Mouse (Mus musculus) limb, embryonic 13.5 days (tissue): Measurements from ENCODE around the gene Gm13199. TPM values are rescaled to one million over a fixed set of nuclear protein-coding genes. Genes with fewer than 3 reads are reported as not detected.

Experiments
- polyA plus RNA-seq: library from polyadenylated mRNA; unstranded; fragments of >200 nt; fragmentation: Nextera tagmentation; extraction: Ambion mirVana; gene quantifications from 2 replicates; pipeline ENCODE4 v1.2.1, GENCODE M21; 2015

Gene Gm13199
- polyA plus RNA-seq, 1 experiment from 2014 or later: 2.0 TPM

Other genes starting within 250 kb of the Gm13199 start
- 2.4 and 2.9 TPM in 2 replicates for gene Camk1d, start 148.4 kb downstream of the Gm13199 start, polyA plus RNA-seq
- 79.0 and 80.6 TPM in 2 replicates for gene Nudt5, start 17.9 kb downstream of the Gm13199 start, polyA plus RNA-seq
- 380 and 394 TPM in 2 replicates for gene Cdc123, start 17.8 kb downstream of the Gm13199 start, polyA plus RNA-seq
- 115 and 119 TPM in 2 replicates for gene Sec61a2, start 32.5 kb upstream of the Gm13199 start, polyA plus RNA-seq
- 4.0 and 5.6 TPM in 2 replicates for gene Dhtkd1, start 79.9 kb upstream of the Gm13199 start, polyA plus RNA-seq
- gene Upf2, start 88.5 kb upstream of the Gm13199 start, polyA plus RNA-seq: 12.1 and 12.5 TPM in 2 replicates